Mouse (Mus musculus): ENCODE data around the gene Ndufv3. TPM values are rescaled to one million over a fixed set of nuclear protein-coding genes. Genes with fewer than 3 reads are reported as not detected.

The Ndufv3 gene
- 230 and 273 TPM in 2 replicates for polyA plus RNA-seq (2016; fragmentation: Nextera tagmentation; extraction: Ambion mirVana)

DNA sequence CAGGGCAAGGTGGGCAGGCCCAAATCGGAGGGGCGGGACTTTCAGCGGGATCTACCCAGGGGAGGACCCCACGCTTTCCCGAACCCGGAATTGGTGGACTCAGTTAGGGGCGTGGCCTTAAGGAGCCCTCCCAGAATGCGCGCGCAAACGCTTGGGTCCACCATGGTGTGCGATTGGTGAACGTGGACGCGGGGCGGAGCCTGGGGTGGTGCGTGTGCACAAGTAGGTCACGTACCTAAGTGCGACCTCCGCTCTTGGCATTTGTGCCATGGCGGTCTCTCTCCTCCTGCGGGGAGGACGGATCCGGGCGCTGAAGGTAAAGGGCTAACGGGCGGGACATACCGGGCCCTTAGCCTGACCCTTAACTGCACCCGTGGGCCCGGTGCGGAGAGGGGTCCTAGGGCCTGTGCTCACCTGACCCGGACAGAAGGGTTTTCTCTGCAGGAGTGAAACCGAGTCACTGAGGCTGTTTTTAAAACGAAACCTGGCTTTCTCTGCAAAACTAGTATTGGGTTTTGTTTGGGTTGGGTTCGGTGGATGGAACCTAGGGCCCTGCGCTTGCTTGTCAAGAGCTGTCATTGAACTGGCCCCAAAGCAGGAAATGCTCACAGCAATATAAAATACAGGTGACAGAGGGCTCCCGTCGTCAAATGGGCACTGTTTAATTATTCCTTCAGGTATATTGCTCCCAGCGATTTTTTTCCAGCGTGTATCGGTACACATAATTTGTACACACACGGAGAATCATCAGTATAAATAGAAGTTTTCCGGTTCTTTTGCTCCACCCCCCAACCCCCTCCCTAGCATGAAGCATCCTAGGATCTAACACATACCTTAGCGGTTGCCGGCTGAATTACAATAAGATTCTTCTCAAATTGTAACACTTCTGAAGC lies at the start of gene Ndufv3, which contains the start of gene Wdr4:
Gene Ndufv3, plus strand, starts transcription at position 170 of the 893 bp plus-strand sequence.
Gene Wdr4, minus strand, starts transcription at position 35 of the 893 bp plus-strand sequence.
- ATAC-seq (ENCODE audit: low FRiP score) = peak; percentile 95
- H3K27me3 ChIP-seq = no peaks in the 10 kb centered on the region
- H3K9me3 ChIP-seq (replicated peaks) = no peaks in the 10 kb centered on the region
- H3K4me1 ChIP-seq = peaks cover 16% of the 10 kb centered on the region
- H3K27ac ChIP-seq = peak within 1 kb of the TSS; percentile 70
- H3K36me3 ChIP-seq = peaks cover 9% of the 10 kb centered on the region
- H3K4me3 ChIP-seq = peak within 1 kb of the TSS; percentile 74
- H3K4me2 ChIP-seq (replicated peaks) = peak within 1 kb of the TSS; percentile 58
- under 1% methylated on average over 45 of the region's 45 CpGs for WGBS
- H3K9ac ChIP-seq = peak within 1 kb of the TSS; percentile 78

DNA sequence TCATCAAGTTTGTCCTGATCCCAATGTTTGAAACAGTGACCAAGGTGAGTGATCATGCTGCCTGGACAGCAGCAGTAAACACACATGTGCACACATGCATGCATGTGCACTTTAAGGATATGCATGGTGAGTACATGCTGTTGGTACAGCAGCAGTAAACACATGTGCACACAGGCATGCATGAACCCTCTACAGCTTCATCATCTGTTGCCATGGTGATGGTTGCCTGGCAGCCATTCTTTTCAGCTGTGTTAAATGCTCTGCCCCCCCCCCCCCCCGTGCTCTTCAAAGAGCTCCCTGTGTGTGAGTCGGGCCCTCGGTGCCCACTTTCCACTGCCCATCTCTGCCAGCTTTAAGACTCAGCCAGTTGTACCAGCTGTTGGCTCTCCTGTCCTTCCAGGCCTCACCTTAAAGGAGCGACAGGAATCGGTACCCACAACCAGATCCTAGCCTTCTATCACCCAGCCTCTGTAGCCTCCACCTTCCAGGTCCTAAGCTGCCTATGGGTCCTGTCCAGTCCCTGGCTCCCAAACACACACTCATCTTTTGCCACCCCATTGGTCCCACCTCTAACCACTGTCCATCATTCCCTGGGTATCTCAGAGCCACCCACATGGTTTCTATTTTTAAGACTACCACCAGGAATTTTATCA lies 49.0 kb upstream of the Ndufv3 start:
- H3K9ac ChIP-seq = no peak overlapping the region
- no peak overlapping the region for H3K4me2 ChIP-seq (replicated peaks)
- no peak overlapping the region for H3K27ac ChIP-seq
- no peaks in the 10 kb centered on the region for H3K27me3 ChIP-seq
- no peaks in the 10 kb centered on the region for H3K9me3 ChIP-seq (replicated peaks)
- WGBS = 42% methylated on average over 5 of the region's 5 CpGs
- H3K4me3 ChIP-seq = no peak overlapping the region
- H3K4me1 ChIP-seq = peaks cover 14% of the 10 kb centered on the region
- ATAC-seq (ENCODE audit: low FRiP score) = peak; percentile 52; the same call in 1 of the 2 replicates
- H3K36me3 ChIP-seq = peaks cover 76% of the 10 kb centered on the region

DNA sequence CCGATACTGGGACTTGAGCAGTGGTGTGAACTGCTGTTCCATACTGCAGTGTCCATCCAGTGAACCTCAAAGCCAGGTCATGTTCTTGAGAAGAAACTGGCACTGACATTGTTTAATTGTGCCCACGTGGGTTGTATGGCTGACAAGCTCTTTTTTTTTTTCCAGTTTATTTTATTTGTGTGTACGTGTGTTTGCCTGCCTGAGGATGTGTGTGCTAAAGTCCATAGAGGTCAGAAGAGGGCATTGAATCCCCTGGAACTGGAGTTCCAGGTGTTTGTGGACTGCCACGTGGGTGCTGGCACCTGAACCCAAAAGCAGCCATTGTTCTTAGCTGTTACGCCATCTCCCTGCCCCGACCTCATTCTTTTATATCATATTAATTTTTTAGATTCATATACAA lies 45.5 kb upstream of the Ndufv3 start:
- no peaks in the 10 kb centered on the region for H3K9me3 ChIP-seq (replicated peaks)
- peaks cover 14% of the 10 kb centered on the region for H3K4me1 ChIP-seq
- no peak overlapping the region for H3K9ac ChIP-seq
- peaks cover 55% of the 10 kb centered on the region for H3K36me3 ChIP-seq
- ATAC-seq (ENCODE audit: low FRiP score) = no peak
- H3K27me3 ChIP-seq = no peaks in the 10 kb centered on the region
- no peak overlapping the region for H3K4me2 ChIP-seq (replicated peaks)
- H3K4me3 ChIP-seq = no peak overlapping the region
- WGBS = 77% methylated on average over 6 of the region's 6 CpGs
- no peak overlapping the region for H3K27ac ChIP-seq

DNA sequence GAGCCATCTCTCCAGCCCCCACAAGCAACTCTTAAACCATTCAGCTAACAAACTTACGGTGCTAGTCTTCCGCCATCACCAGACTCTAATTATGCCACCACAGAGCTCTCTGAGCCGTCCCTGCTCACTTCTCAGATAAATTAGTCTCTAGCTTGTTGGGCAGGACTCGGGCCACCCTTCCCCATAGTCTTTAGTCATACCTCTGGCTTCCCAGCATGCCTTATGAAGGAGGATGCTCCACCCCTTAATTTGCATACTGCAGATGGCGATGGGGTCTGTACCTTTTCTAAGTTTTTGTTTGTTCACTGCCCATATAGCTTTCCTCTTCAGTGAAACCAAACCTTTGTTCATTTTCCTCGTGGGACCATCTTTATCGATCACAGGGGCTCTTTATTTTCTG lies 41.3 kb upstream of the Ndufv3 start:
- Histone ChIP-seq H3K27me3 (no peaks in the 10 kb centered on the region), H3K9ac (no peak overlapping the region), H3K4me1 (0 out of 2 replicates have a peak, but pooled peaks cover 2% of the 10 kb centered on the region), H3K9me3 (replicated peaks) (no peaks in the 10 kb centered on the region), H3K4me3 (no peak overlapping the region), H3K27ac (no peak overlapping the region), H3K36me3 (peaks cover 29% of the 10 kb centered on the region), H3K4me2 (replicated peaks) (no peak overlapping the region)
- no peak for ATAC-seq (ENCODE audit: low FRiP score)
- WGBS = 82% methylated on average over 7 of the region's 7 CpGs

DNA sequence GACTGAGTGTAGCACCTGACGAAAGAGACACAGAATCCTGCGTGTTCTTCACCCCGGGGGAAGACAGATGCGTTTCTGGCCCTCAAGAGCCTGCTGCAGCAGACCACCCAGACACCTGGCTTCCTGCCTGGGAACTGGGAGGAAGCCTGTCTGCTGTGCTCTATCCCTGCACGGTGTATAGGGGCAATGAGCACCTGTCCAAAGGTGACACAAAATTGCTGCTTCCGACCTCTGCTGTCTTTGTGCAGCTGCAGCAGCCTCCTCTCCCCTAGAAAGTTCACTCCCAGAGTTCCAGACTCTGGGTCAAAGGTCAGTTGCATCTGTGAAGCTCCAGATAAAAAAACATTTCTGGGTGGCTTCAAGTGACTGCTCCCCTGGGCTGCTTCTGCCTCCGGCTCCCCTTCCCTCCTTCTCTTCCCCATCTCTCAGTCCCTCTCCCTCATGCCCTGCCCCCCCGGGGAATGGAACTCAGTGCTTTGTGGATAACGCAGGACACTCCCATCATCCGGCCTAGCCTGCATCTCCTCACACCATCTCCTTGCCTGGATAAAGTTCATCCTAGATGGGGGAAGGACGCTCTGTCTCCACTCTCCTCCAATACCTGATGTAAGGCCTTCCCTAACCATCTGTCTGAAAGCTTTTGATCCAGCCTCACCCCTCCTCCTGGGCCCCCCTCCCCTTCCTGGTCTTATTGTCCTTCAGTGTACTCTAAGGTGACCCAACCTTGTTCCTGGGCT lies 40.6 kb upstream of the Ndufv3 start:
- H3K27ac ChIP-seq = no peak overlapping the region

DNA sequence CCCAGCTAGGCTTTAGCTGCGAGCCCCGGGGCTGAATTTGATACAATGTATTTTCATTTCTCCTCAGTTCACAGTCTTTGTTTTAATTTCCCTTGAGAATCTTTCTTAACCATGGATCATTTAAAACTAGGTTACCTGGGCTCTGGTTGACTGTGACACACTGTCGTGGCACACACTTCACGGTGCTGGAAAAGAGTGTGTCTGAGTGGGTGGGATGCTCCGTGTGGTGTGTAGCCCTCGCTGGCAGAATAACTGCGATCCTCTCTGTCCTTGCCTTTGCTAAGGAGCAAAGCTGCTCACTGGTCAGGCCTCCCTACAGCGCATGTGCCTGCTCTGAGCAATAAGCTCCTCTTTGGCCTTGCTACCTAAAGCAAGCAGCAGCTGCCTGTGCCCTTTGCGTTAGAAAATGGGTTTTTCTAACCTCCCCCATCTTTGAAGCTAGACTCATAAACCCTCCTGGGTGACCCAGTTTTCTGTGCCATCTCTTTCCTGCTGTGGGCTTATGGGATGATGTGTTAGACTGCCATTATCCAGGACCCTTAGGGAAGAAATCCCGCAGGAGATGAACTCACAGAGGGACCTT lies 33.2 kb upstream of the Ndufv3 start:
- Histone ChIP-seq H3K27me3 (no peaks in the 10 kb centered on the region), H3K27ac (peak overlapping the region; percentile 23; the same call in 1 of the 2 replicates), H3K4me2 (replicated peaks) (no peak overlapping the region), H3K9ac (no peak overlapping the region), H3K4me3 (no peak overlapping the region), H3K4me1 (peaks cover 9% of the 10 kb centered on the region; the same call in 1 of the 2 replicates), H3K36me3 (no peaks in the 10 kb centered on the region), H3K9me3 (replicated peaks) (no peaks in the 10 kb centered on the region)
- ATAC-seq (ENCODE audit: low FRiP score) = no peak
- WGBS = 73% methylated on average over 10 of the region's 10 CpGs

More for the DNA sequence above, 40.6 kb upstream of the Ndufv3 start:
- no peak for ATAC-seq (ENCODE audit: low FRiP score)
- 59% methylated on average over 11 of the region's 11 CpGs for WGBS
- Histone ChIP-seq H3K4me1 (no peaks in the 10 kb centered on the region), H3K36me3 (peaks cover 24% of the 10 kb centered on the region), H3K4me2 (replicated peaks) (no peak overlapping the region), H3K4me3 (no peak overlapping the region), H3K9ac (no peak overlapping the region), H3K9me3 (replicated peaks) (no peaks in the 10 kb centered on the region), H3K27me3 (no peaks in the 10 kb centered on the region)

DNA sequence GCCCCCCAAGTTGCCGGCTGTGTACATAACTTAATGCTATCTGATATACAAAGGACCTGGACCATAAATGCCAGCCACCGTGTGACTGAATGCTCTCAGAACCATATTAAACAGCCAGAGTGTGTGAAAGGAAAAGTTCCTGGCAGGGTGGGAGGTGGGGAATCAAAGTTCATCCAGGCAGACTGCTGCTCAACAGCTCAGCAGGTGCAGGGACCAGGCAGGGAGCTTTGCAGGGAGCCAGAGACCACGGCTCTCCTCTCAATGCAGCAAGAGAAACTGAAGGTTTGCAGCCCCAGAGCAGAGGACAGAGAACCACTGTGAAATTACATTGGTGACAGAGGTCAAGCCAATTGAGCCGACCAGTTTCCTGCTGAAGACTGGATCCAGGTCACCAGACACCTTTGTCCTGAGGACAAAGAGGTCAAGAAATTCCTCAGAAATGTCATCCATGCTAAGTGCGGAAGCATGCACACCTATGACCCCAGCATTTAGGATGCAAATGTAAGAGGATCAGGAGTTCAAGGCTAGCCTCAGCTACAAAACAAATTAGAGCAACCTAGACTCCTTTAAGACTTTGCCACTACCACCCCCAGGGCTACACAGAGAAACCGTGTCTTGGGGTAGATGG lies 32.4 kb upstream of the Ndufv3 start:
- Histone ChIP-seq H3K27me3 (no peaks in the 10 kb centered on the region), H3K4me3 (no peak overlapping the region), H3K36me3 (no peaks in the 10 kb centered on the region), H3K9ac (no peak overlapping the region), H3K4me1 (peaks cover 9% of the 10 kb centered on the region; the same call in 1 of the 2 replicates), H3K27ac (no peak overlapping the region), H3K9me3 (replicated peaks) (no peaks in the 10 kb centered on the region), H3K4me2 (replicated peaks) (no peak overlapping the region)
- ATAC-seq (ENCODE audit: low FRiP score) = no peak
- WGBS = 24% methylated on average over 6 of the region's 6 CpGs

DNA sequence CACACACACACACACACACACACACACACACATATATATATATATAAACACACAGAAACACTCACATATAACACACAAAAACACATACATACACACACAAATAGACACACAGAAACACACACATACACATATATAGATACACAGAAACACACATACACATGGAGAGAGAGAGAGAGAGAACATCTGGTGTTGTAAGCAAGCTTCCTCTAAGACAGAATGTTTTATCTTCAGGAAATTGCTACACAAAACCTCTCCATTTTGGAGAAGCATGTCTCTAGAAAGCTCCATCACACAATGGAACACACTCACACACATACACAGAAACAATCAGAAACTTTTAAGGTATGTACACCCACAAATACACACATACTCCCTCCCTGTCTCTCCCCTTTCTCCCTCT lies 28.6 kb upstream of the Ndufv3 start:
- Histone ChIP-seq H3K4me1 (peaks cover 9% of the 10 kb centered on the region; the same call in 1 of the 2 replicates), H3K4me2 (replicated peaks) (no peak overlapping the region), H3K36me3 (peaks cover 17% of the 10 kb centered on the region), H3K4me3 (no peak overlapping the region), H3K27ac (no peak overlapping the region), H3K27me3 (no peaks in the 10 kb centered on the region), H3K9ac (no peak overlapping the region), H3K9me3 (replicated peaks) (no peaks in the 10 kb centered on the region)
- ATAC-seq (ENCODE audit: low FRiP score) = no peak

DNA sequence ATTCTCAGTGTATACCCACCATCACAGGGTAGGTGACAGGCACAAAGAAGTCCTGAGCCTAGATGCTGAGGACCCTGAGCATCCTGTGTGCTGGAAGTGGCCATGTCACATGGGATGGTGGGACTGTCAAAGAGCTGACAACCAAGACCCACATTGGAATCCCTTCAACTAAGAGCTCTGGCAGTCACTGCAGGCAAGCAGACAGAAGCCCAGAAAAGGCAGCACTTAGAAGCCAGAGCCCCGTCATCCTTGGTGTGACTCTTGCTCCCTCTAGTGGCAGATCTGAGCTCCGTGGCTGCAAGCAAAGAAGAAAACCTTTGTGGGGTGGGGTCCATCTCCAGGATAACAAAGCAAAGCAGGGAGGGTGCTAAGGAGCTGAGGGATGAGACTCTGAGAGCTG lies 27.5 kb upstream of the Ndufv3 start:
- Histone ChIP-seq H3K4me1 (peaks cover 1% of the 10 kb centered on the region; the same call in 1 of the 2 replicates), H3K27me3 (no peaks in the 10 kb centered on the region), H3K4me2 (replicated peaks) (no peak overlapping the region), H3K27ac (no peak overlapping the region), H3K36me3 (peaks cover 24% of the 10 kb centered on the region), H3K9me3 (replicated peaks) (no peaks in the 10 kb centered on the region), H3K4me3 (no peak overlapping the region), H3K9ac (no peak overlapping the region)
- WGBS = 0% methylated on average over 2 of the region's 2 CpGs
- 0 out of 2 replicates have a peak, but pooled peaks have one; percentile 29 for ATAC-seq (ENCODE audit: low FRiP score)

DNA sequence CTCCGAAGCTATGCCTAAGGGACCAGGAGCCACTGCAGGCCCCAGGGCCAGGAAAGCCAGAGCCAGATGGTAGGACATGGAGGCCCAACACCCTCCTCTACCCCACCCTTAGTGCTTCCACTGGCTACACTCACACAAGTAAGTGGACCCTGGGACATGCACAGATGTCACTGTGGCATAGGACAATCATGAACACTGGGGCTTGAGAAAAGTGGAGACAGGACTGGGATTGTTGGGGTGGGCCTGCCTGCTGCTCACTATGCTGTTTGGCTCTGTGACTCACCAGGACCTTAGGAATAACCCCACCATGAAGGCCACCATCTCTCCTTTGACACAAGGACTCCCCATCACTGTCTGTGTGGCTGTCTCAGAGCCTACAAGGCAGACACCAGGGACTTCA lies 24.9 kb upstream of the Ndufv3 start:
- H3K27ac ChIP-seq = no peak overlapping the region
- H3K36me3 ChIP-seq = peaks cover 50% of the 10 kb centered on the region
- no peak overlapping the region for H3K4me2 ChIP-seq (replicated peaks)
- no peak for ATAC-seq (ENCODE audit: low FRiP score)
- 100% methylated on average over 1 of the region's 1 CpGs for WGBS
- no peak overlapping the region for H3K9ac ChIP-seq
- H3K9me3 ChIP-seq (replicated peaks) = no peaks in the 10 kb centered on the region
- no peaks in the 10 kb centered on the region for H3K4me1 ChIP-seq
- H3K27me3 ChIP-seq = no peaks in the 10 kb centered on the region
- no peak overlapping the region for H3K4me3 ChIP-seq

DNA sequence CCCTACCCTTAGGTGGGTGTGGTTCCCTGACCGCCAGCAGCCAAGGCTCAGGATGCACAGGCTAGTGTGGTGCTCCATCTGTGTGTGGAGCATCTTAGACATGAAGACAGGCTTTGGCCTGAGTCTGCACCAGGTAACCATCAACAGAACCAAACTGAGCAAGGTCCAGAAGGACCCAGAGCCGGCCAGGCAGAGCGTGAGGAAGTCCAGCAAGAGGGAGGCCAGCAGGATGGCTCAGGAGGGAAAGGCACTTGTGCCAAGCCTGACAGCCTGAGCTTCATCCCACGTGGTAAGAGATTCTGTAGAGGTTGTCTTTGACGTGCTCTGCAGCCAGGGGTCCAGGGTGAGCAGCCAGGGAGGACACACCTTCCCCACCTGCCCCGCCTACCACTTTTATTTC lies 22.2 kb upstream of the Ndufv3 start:
- no peaks in the 10 kb centered on the region for H3K9me3 ChIP-seq (replicated peaks)
- H3K27me3 ChIP-seq = no peaks in the 10 kb centered on the region
- no peak overlapping the region for H3K4me2 ChIP-seq (replicated peaks)
- H3K4me1 ChIP-seq = no peaks in the 10 kb centered on the region
- no peak overlapping the region for H3K4me3 ChIP-seq
- WGBS = 91% methylated on average over 6 of the region's 6 CpGs
- H3K27ac ChIP-seq = no peak overlapping the region
- no peak overlapping the region for H3K9ac ChIP-seq
- ATAC-seq (ENCODE audit: low FRiP score) = no peak
- peaks cover 77% of the 10 kb centered on the region for H3K36me3 ChIP-seq
